Mouse (Mus musculus): Measurements from ENCODE around the gene Pheta1. TPM values are rescaled to one million over a fixed set of nuclear protein-coding genes. Genes with fewer than 3 reads are reported as not detected.

Gene Pheta1
- polyA plus RNA-seq, 1 experiment = 22.0 TPM

GRCm38 (mm10) chr5:121820657-121821056 is 28.1 kb upstream of the Pheta1 start:
- TF ChIP-seq GATA1 (IDR thresholded peaks at IDR 0.05; ENCODE audit: low read length) = no peak

- no peak for TF ChIP-seq GATA1 (IDR thresholded peaks at IDR 0.05; ENCODE audit: low read length)
Observed at GRCm38 (mm10) chr5:121821116-121821515, 27.7 kb upstream of the Pheta1 start.

GRCm38 (mm10) chr5:121821552-121821951 is 27.2 kb upstream of the Pheta1 start:
- no peak for TF ChIP-seq GATA1 (IDR thresholded peaks at IDR 0.05; ENCODE audit: low read length)

- no peak for TF ChIP-seq GATA1 (IDR thresholded peaks at IDR 0.05; ENCODE audit: low read length)
Observed at GRCm38 (mm10) chr5:121822786-121823505, 25.8 kb upstream of the Pheta1 start.

GRCm38 (mm10) chr5:121823668-121824067 is 25.1 kb upstream of the Pheta1 start:
- no peak for TF ChIP-seq GATA1 (IDR thresholded peaks at IDR 0.05; ENCODE audit: low read length)

- no peak for TF ChIP-seq GATA1 (IDR thresholded peaks at IDR 0.05; ENCODE audit: low read length)
Observed at GRCm38 (mm10) chr5:121824121-121824520, 24.7 kb upstream of the Pheta1 start.

DNA sequence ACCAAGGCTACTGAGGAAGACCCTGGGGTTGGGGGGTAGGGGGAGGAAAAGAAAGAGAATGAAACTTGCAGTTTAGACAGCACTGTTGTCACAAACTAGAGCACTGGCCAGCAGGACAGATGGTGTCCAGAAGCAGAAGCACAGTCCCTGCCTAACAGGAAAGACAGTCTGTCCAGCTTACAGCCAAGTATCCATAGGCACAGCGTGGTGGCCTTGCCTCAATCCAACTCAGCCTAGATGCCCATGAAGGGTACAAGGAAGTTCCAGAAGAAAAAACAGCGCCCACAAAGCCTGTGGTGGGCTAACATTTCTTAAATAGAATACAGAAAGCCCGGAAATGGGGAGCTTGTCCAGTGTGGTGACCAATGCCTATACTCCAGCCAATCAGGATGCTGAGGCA is 23.2 kb upstream of the Pheta1 start:
- TF ChIP-seq GATA1 (IDR thresholded peaks at IDR 0.05; ENCODE audit: low read length) = no peak

DNA sequence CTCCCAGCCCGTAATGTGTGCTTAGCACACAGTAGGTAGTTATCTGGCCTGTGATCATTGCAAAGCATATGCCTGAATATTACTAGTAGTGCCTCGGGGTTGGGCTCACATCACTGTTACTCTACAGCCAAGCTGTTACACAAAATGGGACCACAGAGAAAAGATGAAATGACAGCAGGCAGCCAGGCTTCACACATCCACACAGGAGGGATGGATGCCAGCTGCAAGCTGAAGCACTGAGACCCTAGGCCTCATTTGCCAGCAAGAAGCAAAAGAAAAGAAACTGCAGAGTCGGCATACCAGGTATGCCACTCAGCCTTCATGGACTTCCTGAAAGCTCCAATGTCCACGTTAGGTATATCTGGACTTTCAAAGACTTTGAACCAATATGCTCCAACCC is 20.9 kb upstream of the Pheta1 start:
- no peak for TF ChIP-seq GATA1 (IDR thresholded peaks at IDR 0.05; ENCODE audit: low read length)

DNA sequence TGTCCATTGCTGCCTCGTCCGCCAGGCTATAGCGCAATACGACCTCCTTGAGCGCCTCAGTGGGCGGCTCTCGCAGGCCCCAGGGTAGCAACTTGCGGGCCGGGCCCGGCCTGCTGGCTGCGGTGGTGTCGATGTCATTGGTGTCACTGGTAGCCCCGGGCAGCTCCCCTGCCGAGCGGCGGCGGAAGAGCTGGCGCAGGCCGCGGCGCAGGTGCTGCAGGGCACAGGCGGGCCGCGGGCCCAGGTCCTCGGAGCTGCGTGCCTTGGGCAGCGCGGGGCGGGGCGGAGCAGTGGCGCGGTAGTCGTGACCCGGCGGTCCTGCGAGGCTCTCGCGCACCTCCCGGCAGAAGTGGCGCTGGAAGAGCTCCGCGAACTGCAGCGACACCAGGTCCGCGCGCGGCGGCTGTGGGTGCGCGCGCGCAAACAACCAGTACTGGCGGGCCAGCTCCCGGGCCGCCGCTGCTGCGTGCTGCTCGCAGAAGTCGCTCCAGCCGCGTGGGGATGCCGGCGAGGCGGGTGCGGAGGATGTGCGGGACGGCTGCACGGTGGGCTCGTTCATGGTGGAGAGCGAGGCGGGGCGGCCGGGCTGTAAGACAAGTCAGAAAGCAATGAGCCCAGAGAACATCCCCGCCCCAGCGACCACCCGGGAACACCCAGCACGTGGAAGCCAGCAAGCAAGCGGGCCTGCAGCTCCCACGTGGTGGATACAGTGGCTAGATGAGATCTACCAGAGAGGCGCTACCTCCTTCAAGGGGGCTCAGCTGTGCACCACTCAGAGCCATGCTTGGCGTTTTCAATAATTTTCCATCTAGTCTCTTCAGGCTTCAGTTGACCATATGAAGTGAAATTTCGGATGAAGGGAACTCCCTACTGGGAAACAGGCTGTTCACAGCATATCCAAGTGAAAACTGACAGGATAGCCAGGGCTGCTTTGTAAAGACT is 20.0 kb upstream of the Pheta1 start:
- TF ChIP-seq GATA1 (IDR thresholded peaks at IDR 0.05; ENCODE audit: low read length) = no peak

- no peak for TF ChIP-seq GATA1 (IDR thresholded peaks at IDR 0.05; ENCODE audit: low read length)
Observed at GRCm38 (mm10) chr5:121831002-121831601, 17.7 kb upstream of the Pheta1 start.

DNA sequence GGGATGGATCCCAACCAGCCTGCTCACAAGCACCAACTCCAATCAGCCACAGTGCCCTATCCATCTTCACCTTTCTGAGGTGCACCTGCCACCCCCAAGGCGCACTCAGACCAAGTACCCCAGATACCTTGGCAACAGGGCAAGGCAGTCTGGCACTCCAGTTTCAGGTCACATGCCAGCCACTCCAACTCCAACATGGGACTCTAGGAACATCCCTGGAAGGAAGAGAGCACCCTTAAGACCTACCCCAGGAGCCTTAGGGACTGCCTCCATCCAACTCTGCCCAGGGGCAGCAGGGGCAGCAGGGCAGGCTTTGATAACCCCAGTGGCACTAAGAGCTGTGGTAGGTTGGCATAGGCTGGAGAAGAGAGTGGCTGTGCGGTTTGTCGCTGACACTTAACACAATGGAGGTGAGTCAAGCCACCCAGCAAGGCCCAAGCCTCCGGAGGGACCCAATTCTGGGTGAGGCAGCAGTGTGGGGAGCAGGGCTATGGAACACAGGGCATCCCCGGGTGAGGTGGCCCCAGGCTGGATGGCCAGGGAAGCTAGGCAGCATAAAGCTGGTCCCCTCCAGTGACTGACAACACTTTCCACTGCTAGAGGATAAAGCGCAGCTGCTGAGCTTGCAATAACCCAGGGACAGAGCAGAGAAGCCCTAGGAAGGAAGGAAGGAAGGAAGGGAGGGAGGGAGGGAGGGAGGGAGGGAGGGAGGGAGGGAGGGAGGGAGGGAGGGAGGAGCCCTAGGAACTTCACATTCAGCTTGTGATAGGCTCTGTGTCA is 16.2 kb upstream of the Pheta1 start:
- no peak for TF ChIP-seq GATA1 (IDR thresholded peaks at IDR 0.05; ENCODE audit: low read length)

- no peak for TF ChIP-seq GATA1 (IDR thresholded peaks at IDR 0.05; ENCODE audit: low read length)
Observed at GRCm38 (mm10) chr5:121833159-121833558, 15.6 kb upstream of the Pheta1 start.

DNA sequence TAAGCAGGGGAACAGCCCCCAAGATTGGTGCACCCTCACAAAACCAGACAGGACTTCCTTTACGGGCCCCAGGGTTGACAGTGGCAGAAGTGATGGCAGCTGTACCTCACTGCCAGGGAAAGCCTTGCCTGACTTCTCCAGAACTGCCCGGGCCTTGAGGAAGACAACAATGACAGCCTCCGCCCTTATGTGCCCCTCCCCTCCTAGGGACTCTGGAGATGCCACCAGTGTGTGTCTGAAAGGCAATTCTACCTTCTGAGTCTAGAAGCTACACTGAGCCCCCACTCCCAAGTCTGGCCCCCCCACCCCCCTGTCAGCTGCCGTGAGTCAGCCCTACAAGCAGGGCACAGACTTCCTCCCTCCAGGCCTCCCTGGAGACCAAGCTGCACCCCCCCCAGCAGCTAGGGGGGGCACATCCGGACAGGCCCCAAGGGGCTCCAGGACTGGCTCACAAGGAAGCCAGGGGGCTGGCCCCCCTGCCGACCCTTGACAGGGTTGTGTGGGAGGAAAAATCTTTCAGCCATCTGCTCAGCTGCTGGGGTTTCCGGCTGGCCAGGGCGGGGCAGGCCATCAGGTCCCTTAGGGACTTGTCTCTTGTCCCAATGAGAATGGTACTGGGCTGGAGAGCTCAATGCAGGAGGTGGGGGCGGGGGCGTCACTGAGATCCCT is 15.1 kb upstream of the Pheta1 start:
- TF ChIP-seq GATA1 (IDR thresholded peaks at IDR 0.05; ENCODE audit: low read length) = no peak

- TF ChIP-seq GATA1 (IDR thresholded peaks at IDR 0.05; ENCODE audit: low read length) = no peak
Observed at GRCm38 (mm10) chr5:121834241-121834606, 14.6 kb upstream of the Pheta1 start.
